Mouse (Mus musculus): ENCODE measurements at regions not wholly inside any gene's neighbourhood (a gene's known extent, or its start where the extent isn't known, plus 50 kb on each side); places are given as distances from the start of the nearest gene placed in this dataset.

- ATAC-seq (replicated peaks; ENCODE audit: poor library complexity) = no peak
These were observed 54.0 kb upstream of the Cpeb4 start for GRCm38 (mm10) chr11:31818032-31818431.

- ATAC-seq (replicated peaks; ENCODE audit: poor library complexity) = no peak
These were observed 52.0 kb upstream of the Cpeb4 start for GRCm38 (mm10) chr11:31819964-31820363.

GRCm38 (mm10) chr11:31821479-31822411 is 50.3 kb upstream of the Cpeb4 start:
- peak; percentile 53 for ATAC-seq (replicated peaks; ENCODE audit: poor library complexity)
